13 mouse cellular contexts compared by ENCODE assay signal in genomic region chr9:108267691-108268090, GRCm38 (mm10). TPM values are rescaled to one million over a fixed set of nuclear protein-coding genes. Genes with fewer than 3 reads are reported as not detected.
A peak's percentile ranks its signal among the peaks of the same experiment; 100 is the strongest.
DNase-seq lines count a peak whose midpoint lies in the region; ATAC-seq and TF ChIP-seq lines count a peak whose summit lies in the region.
"Had no signal": no experiment of that assay in that cellular context is flagged by ENCODE, and none has a peak within 500 bp of the region (broad histone marks: within the 10 kb centered on the region; RNA-seq: fewer than 3 reads in every experiment).

No protein-coding gene starts in this region.

- H3K27ac ChIP-seq in heart, adult 2 months = peak overlapping the region; percentile 60
- H3K27ac ChIP-seq: embryonic facial prominence, embryonic 15.5 days; hindbrain, postnatal 0 days; liver, embryonic 14.5 days; midbrain, embryonic 15.5 days had no signal

- H3K36me3 ChIP-seq in heart, adult 2 months (ENCODE audit: control insufficient read depth, insufficient read depth, low read length) = peaks cover 4% of the 10 kb centered on the region; the same call in 1 of the 2 replicates
- H3K36me3 ChIP-seq: embryonic facial prominence, embryonic 15.5 days; midbrain, embryonic 15.5 days had no signal

- TF ChIP-seq POLR2A in heart, adult 2 months (IDR thresholded peaks at IDR 0.05; ENCODE audit: insufficient read depth, low read depth, low read length) = no peak

- TF ChIP-seq EP300 in heart, adult 2 months (IDR thresholded peaks at IDR 0.05; ENCODE audit: insufficient read depth, low read depth, low read length) = peak; percentile 29; the same call in 1 of the 2 replicates

- no peak for TF ChIP-seq CTCF in heart, adult 2 months (IDR thresholded peaks at IDR 0.05)

- H3K4me3 ChIP-seq in heart, adult 2 months = no peak overlapping the region
- H3K4me3 ChIP-seq: embryonic facial prominence, embryonic 15.5 days; midbrain, embryonic 15.5 days had no signal

- H3K4me1 ChIP-seq in heart, adult 2 months (ENCODE audit: control insufficient read depth, insufficient read depth, low read length) = peaks cover 9% of the 10 kb centered on the region

- no peaks in the 10 kb centered on the region; the same call in 1 of the 2 replicates for H3K79me2 ChIP-seq in heart, adult 2 months (replicated peaks; ENCODE audit: control insufficient read depth, insufficient read depth, low read length)

- 35% methylated on average over 7 of the region's 7 CpGs for WGBS in heart, adult 2 months

- ATAC-seq in monocyte, adult 5-6 weeks (replicated peaks; ENCODE audit: insufficient number of reproducible peaks, low FRiP score, low TSS enrichment, poor library complexity, severe bottlenecking) = no peak
- ATAC-seq: hindbrain, postnatal 0 days; midbrain, embryonic 15.5 days had no signal

- no peaks in the 10 kb centered on the region for H3K27me3 ChIP-seq in heart, adult 2 months (ENCODE audit: control insufficient read depth, insufficient read depth, low read length)
- H3K27me3 ChIP-seq: embryonic facial prominence, embryonic 15.5 days; midbrain, embryonic 15.5 days had no signal

- DNase-seq in kidney, postnatal 25 days = peak; percentile 29 to 47
- no peak for DNase-seq in kidney, adult 9 months
- peak; percentile 55 to 76 for DNase-seq in heart, adult 2 months
- DNase-seq in heart, postnatal 25 days (ENCODE audit: low spot score) = peak; percentile 44
- peak; percentile 75 for DNase-seq in testis, postnatal 10 days (ENCODE audit: low spot score)
- no peak for DNase-seq in left cerebral cortex, postnatal 14 days (ENCODE audit: low spot score in 2 of 2)
- DNase-seq in spleen, postnatal 14 days (ENCODE audit: low spot score in 2 of 2) = no peak
- DNase-seq: cerebellum, adult 8-10 months had no signal

- no peak overlapping the region for H3K9ac ChIP-seq in heart, adult 2 months (ENCODE audit: low read depth, low read length)
- H3K9ac ChIP-seq: embryonic facial prominence, embryonic 15.5 days; liver, embryonic 14.5 days; midbrain, embryonic 15.5 days had no signal

- intact Hi-C loops in heart, adult 2 months (cut with DNase I) = no loop called here
- intact Hi-C loops in heart, postnatal 25 days (cut with DNase I) = no loop called here
- intact Hi-C loops in left cerebral cortex, postnatal 14 days (cut with DNase I) = no loop called here

RNA-seq across cellular contexts. Expression of gene Dag1, which starts 3.9 kb away (rescaled TPM):
- total RNA-seq in heart, adult 2 months (2021) = 100 to 1,000 TPM; 305 to 347 TPM
- 124 and 157 TPM in 2 replicates for polyA plus RNA-seq in heart, adult 2 months (2012; rRNA removed)
- total RNA-seq in heart, postnatal 25 days (2021) = 100 to 1,000 TPM; 328 to 348 TPM
- 100 to 1,000 TPM; 122 to 125 TPM for total RNA-seq in left cerebral cortex, postnatal 14 days (2021)
- 3.2 to 5.7 TPM (median 5.0 TPM) in 3 replicates for total RNA-seq in monocyte, adult 5-6 weeks (2017)

RNA-seq across cellular contexts. Expression of gene Nicn1, which starts 22.5 kb away (rescaled TPM):
- total RNA-seq in heart, adult 2 months (2021) = 10 to 100 TPM; 21.0 to 21.5 TPM
- 24.1 and 37.1 TPM in 2 replicates for polyA plus RNA-seq in heart, adult 2 months (2012; rRNA removed)
- total RNA-seq in heart, postnatal 25 days (2021) = 10 to 100 TPM; 20.3 to 24.2 TPM
- total RNA-seq in left cerebral cortex, postnatal 14 days (2021) = 100 to 1,000 TPM; 108 to 118 TPM
- 1.1 to 1.9 TPM (median 1.6 TPM) in 3 replicates for total RNA-seq in monocyte, adult 5-6 weeks (2017)

RNA-seq across cellular contexts. Expression of gene Amt, which starts 29.0 kb away (rescaled TPM):
- 1 to 10 TPM; 4.0 to 4.6 TPM for total RNA-seq in heart, adult 2 months (2021)
- polyA plus RNA-seq in heart, adult 2 months (2012; rRNA removed) = 4.8 and 9.2 TPM in 2 replicates
- total RNA-seq in heart, postnatal 25 days (2021) = 1 to 10 TPM; 4.9 to 6.6 TPM
- total RNA-seq in left cerebral cortex, postnatal 14 days (2021) = 10 to 100 TPM; 26.0 to 31.3 TPM
- total RNA-seq in monocyte, adult 5-6 weeks (2017) = 0.57 to 1.1 TPM in 2 of 3 replicates, not detected in the other

RNA-seq across cellular contexts. Expression of gene Rhoa, which starts 38.2 kb away (rescaled TPM):
- 100 to 1,000 TPM; 216 to 234 TPM for total RNA-seq in heart, adult 2 months (2021)
- 110 and 266 TPM in 2 replicates for polyA plus RNA-seq in heart, adult 2 months (2012; rRNA removed)
- 100 to 1,000 TPM; 225 to 248 TPM for total RNA-seq in heart, postnatal 25 days (2021)
- 100 to 1,000 TPM; 185 to 197 TPM for total RNA-seq in left cerebral cortex, postnatal 14 days (2021)
- 777 to 880 TPM (median 867 TPM) in 3 replicates for total RNA-seq in monocyte, adult 5-6 weeks (2017)

RNA-seq across cellular contexts. Expression of gene Tcta, which starts 38.3 kb away (rescaled TPM):
- total RNA-seq in heart, adult 2 months (2021) = 10 to 100 TPM; 50.5 to 52.8 TPM
- 64.8 and 82.4 TPM in 2 replicates for polyA plus RNA-seq in heart, adult 2 months (2012; rRNA removed)
- total RNA-seq in heart, postnatal 25 days (2021) = 10 to 100 TPM; 39.2 to 47.2 TPM
- 10 to 100 TPM; 45.9 to 46.1 TPM for total RNA-seq in left cerebral cortex, postnatal 14 days (2021)
- total RNA-seq in monocyte, adult 5-6 weeks (2017) = 9.4 to 19.9 TPM (median 16.0 TPM) in 3 replicates

Comparison
In these comparisons a context has a peak if more than half of its experiments do, and no peak if none do; other contexts are left out.
1. DNase-seq: peak in kidney, postnatal 25 days (2 of 2), heart, adult 2 months (2 of 2), heart, postnatal 25 days (single experiment) and testis, postnatal 10 days (single experiment); none in kidney, adult 9 months (single experiment), left cerebral cortex, postnatal 14 days (0 of 2) and spleen, postnatal 14 days (0 of 2).
2. RNA of gene Dag1, which starts 3.9 kb away (total RNA-seq): 328 to 348 TPM in heart, postnatal 25 days, 305 to 347 TPM in heart, adult 2 months and 122 to 125 TPM in left cerebral cortex, postnatal 14 days; 3.2 to 5.7 TPM in monocyte, adult 5-6 weeks; every median in the first group is over 10 times any median in the second.
3. RNA of gene Nicn1, which starts 22.5 kb away (total RNA-seq): 108 to 118 TPM in left cerebral cortex, postnatal 14 days; 20.3 to 24.2 TPM in heart, postnatal 25 days, 21.0 to 21.5 TPM in heart, adult 2 months and 1.1 to 1.9 TPM in monocyte, adult 5-6 weeks; every median in the first group is over 4 times any median in the second.